Mouse (Mus musculus) C2C12 (cell line): ENCODE measurements around the gene P2rx1. TPM values are rescaled to one million over a fixed set of nuclear protein-coding genes. Genes with fewer than 3 reads are reported as not detected.

Source experiments
- H3K27me3 ChIP-seq: one replicate; pipeline ENCODE4 v1.6.1; 2011; ENCODE audit not compliant: control insufficient read depth, insufficient read depth, insufficient read length
- H3K36me3 ChIP-seq: one replicate; pipeline ENCODE4 v1.6.1; 2011; ENCODE audit not compliant: control insufficient read depth, insufficient read depth
- H3K4me3 ChIP-seq: one replicate; pipeline ENCODE4 v1.5.1; 2011; ENCODE audit warnings: mild to moderate bottlenecking, control low read depth; ENCODE audit not compliant: poor library complexity, insufficient read depth, severe bottlenecking
- H3K79me2 ChIP-seq: one replicate; pipeline ENCODE4 v1.6.1; 2011; ENCODE audit not compliant: control insufficient read depth, insufficient read depth
- H3K79me3 ChIP-seq: one replicate; pipeline ENCODE4 v1.6.1; 2011; ENCODE audit warnings: low read depth, control low read depth
- H3ac ChIP-seq: one replicate; pipeline ENCODE3; 2011; ENCODE audit warnings: low read depth; ENCODE audit not compliant: control insufficient read depth, insufficient read length
- CEBPB ChIP-seq: IDR thresholded peaks from one replicate; pipeline ENCODE4 v1.6.1; 2011; ENCODE audit warnings: low read depth, mild to moderate bottlenecking, control low read depth, moderate library complexity
- CTCF ChIP-seq: IDR thresholded peaks from one replicate; pipeline ENCODE4 v1.5.1; 2011; ENCODE audit not compliant: control insufficient read depth, insufficient read depth, insufficient read length
- FOSL1 ChIP-seq: IDR thresholded peaks from one replicate; pipeline ENCODE4 v1.8.0; 2011; ENCODE audit warnings: mild to moderate bottlenecking, low read length; ENCODE audit not compliant: poor library complexity, insufficient read depth, severe bottlenecking
- MAX ChIP-seq: IDR thresholded peaks from one replicate; pipeline ENCODE4 v1.6.1; 2011; ENCODE audit warnings: mild to moderate bottlenecking, control low read depth
- MYOD1 ChIP-seq: IDR thresholded peaks from one replicate; pipeline ENCODE4 v1.6.1; 2011; ENCODE audit warnings: low read depth; ENCODE audit not compliant: control insufficient read depth, insufficient read length
- MYOG ChIP-seq: IDR thresholded peaks from one replicate; pipeline ENCODE4 v1.6.1; 2011; ENCODE audit not compliant: control insufficient read depth, insufficient read length; ENCODE audit errors: extremely low read depth
- USF1 ChIP-seq: IDR thresholded peaks from one replicate; pipeline ENCODE4 v1.6.1; 2011; ENCODE audit warnings: low read depth, mild to moderate bottlenecking, control low read depth, moderate library complexity
- polyA plus RNA-seq: library from polyadenylated mRNA; unstranded; fragments of >200 nt; fragmentation: generic; extraction: Trizol; gene quantifications from one replicate; pipeline ENCODE4 v1.2.1, GENCODE M21; 2012; ENCODE audit warnings: missing spikeins

P2rx1 gene
- polyA plus RNA-seq, 1 experiment = 0.05 TPM

GRCm38 (mm10) chr11:72961072-72961980 lies 37.6 kb upstream of the P2rx1 start, which contains the start of gene Atp2a3:
Gene Atp2a3, plus strand, starts transcription at chr11:72961169.
- no peaks in the 10 kb centered on the region for H3K79me2 ChIP-seq
- no peak within 1 kb of the TSS for H3K4me3 ChIP-seq
- H3ac ChIP-seq = no peak within 1 kb of the TSS
- H3K79me3 ChIP-seq = no peaks in the 10 kb centered on the region
- TF ChIP-seq MYOD1 = no peak
- no peak for TF ChIP-seq CEBPB
- no peak for TF ChIP-seq MAX
- no peak for TF ChIP-seq CTCF
- TF ChIP-seq MYOG = no peak
- H3K27me3 ChIP-seq = peaks cover 38% of the 10 kb centered on the region
- H3K36me3 ChIP-seq = no peaks in the 10 kb centered on the region

- no peak overlapping the region for H3K4me3 ChIP-seq
- H3ac ChIP-seq = no peak overlapping the region
- H3K36me3 ChIP-seq = no peaks in the 10 kb centered on the region
- no peaks in the 10 kb centered on the region for H3K79me2 ChIP-seq
- H3K27me3 ChIP-seq = peaks cover 41% of the 10 kb centered on the region
- no peaks in the 10 kb centered on the region for H3K79me3 ChIP-seq
- TF ChIP-seq USF1 = no peak
- TF ChIP-seq CEBPB = no peak
- no peak for TF ChIP-seq MAX
- TF ChIP-seq FOSL1 = no peak
- no peak for TF ChIP-seq MYOD1
- no peak for TF ChIP-seq CTCF
- TF ChIP-seq MYOG = no peak
Measured at GRCm38 (mm10) chr11:72962378-72962777, 36.5 kb upstream of the P2rx1 start.

GRCm38 (mm10) chr11:72963058-72963788 lies 35.7 kb upstream of the P2rx1 start:
- H3K79me3 ChIP-seq = no peaks in the 10 kb centered on the region
- no peak for TF ChIP-seq MAX
- no peak for TF ChIP-seq CEBPB
- no peak for TF ChIP-seq CTCF
- no peak for TF ChIP-seq FOSL1
- no peak for TF ChIP-seq USF1
- no peak for TF ChIP-seq MYOG
- no peak for TF ChIP-seq MYOD1

GRCm38 (mm10) chr11:72963789-72964294 lies 35.1 kb upstream of the P2rx1 start:
- no peaks in the 10 kb centered on the region for H3K79me3 ChIP-seq
- no peaks in the 10 kb centered on the region for H3K36me3 ChIP-seq
- no peak overlapping the region for H3K4me3 ChIP-seq
- no peak overlapping the region for H3ac ChIP-seq
- TF ChIP-seq MAX (no peak), FOSL1 (no peak), USF1 (no peak), MYOG (no peak), CEBPB (no peak), MYOD1 (no peak), CTCF (no peak)
- no peaks in the 10 kb centered on the region for H3K79me2 ChIP-seq
- H3K27me3 ChIP-seq = peaks cover 49% of the 10 kb centered on the region

More at GRCm38 (mm10) chr11:72963058-72963788, 35.7 kb upstream of the P2rx1 start:
- H3ac ChIP-seq = no peak overlapping the region
- peaks cover 49% of the 10 kb centered on the region for H3K27me3 ChIP-seq
- H3K79me2 ChIP-seq = no peaks in the 10 kb centered on the region
- H3K4me3 ChIP-seq = no peak overlapping the region
- no peaks in the 10 kb centered on the region for H3K36me3 ChIP-seq

GRCm38 (mm10) chr11:72974995-72975503 lies 23.9 kb upstream of the P2rx1 start:
- H3K4me3 ChIP-seq = no peak overlapping the region

More at GRCm38 (mm10) chr11:72974995-72975503, 23.9 kb upstream of the P2rx1 start:
- peaks cover 26% of the 10 kb centered on the region for H3K27me3 ChIP-seq
- H3K36me3 ChIP-seq = no peaks in the 10 kb centered on the region
- no peak for TF ChIP-seq MYOD1
- TF ChIP-seq MAX = no peak
- no peak for TF ChIP-seq FOSL1
- no peak for TF ChIP-seq CTCF
- TF ChIP-seq CEBPB = no peak
- TF ChIP-seq USF1 = no peak
- no peak for TF ChIP-seq MYOG
- H3K79me3 ChIP-seq = no peaks in the 10 kb centered on the region
- no peaks in the 10 kb centered on the region for H3K79me2 ChIP-seq
- no peak overlapping the region for H3ac ChIP-seq
